Mouse (Mus musculus) c-Kit-positive CD71-positive TER-119-negative erythroid progenitor cells, embryonic 14.5 days (primary cell): ENCODE measurements around the gene Zic2.
"Not testable (repeated sequence)": the region's sequence is repeated elsewhere in the genome, so short reads cannot be mapped to it uniquely, and the experiment has no call there.

Experiments
- DNase-seq: peaks from one replicate; pipeline ENCODE4 v3.0.0-alpha.2; 2013; ENCODE audit warnings: low read depth

Gene Zic2

DNA sequence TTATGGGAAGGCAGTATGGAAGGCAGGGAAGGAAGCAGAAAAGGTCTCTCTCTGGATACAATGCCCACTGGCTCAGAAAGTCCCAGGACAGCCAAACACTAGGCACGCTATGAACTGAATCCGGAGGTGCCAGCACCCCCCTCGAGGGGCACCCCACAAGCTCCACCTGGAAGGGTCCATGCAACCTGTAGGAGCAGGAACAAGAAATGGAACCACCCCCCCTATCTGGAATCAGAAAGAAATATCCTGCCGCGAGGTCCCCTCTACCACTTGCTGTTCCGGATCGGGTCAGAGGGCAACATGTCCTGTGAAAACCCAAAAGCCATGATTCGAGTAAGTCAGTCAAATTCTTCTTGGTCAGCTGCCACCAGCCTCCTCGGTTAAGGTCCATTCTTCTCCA is 13.3 kb upstream of the Zic2 start:
- DNase-seq, result no peak

DNA sequence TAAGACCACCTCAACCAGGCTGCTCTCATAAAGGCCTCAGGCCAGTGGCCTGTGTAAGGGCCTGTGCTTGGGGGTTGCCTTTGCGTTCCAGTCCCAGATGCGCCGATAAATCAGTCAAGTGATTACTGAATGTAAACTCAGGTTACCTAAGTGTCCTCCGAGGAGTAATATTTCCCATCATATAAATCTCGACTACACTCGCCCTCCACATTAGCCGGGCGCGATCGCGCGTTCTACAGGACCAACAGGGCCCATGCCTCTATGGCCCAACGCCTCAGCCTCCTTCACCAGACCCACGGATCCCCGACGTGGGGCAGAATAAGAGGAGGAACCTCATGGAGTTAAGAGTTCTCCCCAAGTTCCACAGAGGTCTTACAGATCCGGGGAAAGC is 12.6 kb upstream of the Zic2 start:
- DNase-seq, result no peak

DNA sequence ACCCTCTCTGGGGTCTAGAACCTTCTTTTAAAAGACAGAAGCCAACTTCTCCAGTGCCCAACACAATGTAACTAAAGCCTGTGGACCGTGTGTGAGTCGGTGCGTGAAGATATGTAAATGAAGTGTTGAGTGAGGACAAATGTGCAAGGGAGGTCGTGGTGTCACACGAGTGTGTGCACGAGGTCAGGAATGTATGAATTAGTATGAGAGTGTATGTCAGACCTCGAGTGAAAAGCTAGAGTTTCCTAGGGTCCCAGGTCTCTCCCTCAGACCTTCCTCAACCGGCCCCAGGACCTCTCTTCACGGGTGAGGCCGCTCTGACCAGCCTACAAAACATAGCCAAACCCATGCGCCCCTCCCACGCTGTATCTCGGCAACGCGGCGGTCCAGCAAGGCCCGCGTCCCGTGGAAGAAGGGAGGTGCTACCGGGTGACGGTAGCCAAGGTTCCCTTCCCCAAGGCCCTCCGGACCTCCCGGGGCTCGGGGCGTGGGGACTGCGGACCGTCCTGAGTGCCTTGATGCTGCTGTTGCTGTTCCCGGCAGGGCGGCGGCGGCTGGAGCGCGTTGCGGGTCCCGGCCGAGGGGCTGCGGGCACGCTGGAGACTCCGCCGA is 12.0 kb upstream of the Zic2 start:
- no peak for DNase-seq

DNA sequence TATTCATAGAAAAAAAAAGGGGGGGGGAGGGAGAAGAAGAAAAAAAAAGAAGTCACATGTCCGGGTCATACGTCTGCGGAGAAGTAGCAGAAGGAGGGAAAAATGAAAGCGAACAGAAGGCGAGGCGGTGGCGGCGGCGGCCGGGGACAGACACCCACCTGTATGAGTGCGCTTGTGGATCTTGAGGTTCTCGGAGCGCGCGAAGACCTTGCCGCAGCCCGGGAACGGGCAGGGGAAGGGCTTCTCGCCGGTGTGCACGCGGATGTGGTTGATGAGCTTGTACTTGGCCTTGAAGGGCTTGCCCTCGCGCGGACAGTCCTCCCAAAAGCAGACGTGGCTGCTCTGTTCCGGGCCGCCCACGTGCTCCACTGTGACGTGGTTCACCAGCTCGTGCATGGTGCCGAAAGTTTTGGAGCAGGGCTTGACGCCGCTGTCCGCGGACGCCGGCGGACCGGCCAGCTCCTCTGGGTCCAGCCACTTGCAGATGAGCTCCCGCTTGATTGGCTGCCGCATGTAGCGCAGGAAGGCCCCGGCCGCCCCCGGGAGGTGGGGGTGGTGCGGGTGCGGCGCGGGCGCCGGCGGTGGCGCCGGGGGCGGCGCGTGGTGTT is 11.4 kb upstream of the Zic2 start:
- DNase-seq, result not testable (repeated sequence)

DNA sequence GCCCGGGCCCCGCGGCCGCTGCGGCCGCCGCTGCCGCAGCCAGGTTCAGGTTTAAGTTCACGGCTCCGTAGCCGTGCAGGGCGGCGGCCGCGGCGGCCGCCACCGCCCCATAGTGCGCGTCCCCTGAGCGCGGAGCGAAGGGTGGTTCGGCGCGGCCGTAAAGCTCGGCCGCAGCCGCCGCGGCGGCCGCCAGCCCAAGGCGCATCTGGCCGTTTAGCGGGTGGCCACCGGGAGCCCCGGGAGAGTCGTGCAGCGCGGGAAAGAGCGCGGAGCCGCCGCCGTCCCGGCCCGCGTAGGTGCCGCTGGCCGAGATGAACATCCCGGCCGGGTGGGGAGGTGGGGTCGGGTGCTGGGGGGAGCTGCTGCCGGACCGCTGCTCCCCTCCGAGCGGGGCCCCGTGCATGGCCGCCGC is 10.9 kb upstream of the Zic2 start:
- DNase-seq, result no peak

DNA sequence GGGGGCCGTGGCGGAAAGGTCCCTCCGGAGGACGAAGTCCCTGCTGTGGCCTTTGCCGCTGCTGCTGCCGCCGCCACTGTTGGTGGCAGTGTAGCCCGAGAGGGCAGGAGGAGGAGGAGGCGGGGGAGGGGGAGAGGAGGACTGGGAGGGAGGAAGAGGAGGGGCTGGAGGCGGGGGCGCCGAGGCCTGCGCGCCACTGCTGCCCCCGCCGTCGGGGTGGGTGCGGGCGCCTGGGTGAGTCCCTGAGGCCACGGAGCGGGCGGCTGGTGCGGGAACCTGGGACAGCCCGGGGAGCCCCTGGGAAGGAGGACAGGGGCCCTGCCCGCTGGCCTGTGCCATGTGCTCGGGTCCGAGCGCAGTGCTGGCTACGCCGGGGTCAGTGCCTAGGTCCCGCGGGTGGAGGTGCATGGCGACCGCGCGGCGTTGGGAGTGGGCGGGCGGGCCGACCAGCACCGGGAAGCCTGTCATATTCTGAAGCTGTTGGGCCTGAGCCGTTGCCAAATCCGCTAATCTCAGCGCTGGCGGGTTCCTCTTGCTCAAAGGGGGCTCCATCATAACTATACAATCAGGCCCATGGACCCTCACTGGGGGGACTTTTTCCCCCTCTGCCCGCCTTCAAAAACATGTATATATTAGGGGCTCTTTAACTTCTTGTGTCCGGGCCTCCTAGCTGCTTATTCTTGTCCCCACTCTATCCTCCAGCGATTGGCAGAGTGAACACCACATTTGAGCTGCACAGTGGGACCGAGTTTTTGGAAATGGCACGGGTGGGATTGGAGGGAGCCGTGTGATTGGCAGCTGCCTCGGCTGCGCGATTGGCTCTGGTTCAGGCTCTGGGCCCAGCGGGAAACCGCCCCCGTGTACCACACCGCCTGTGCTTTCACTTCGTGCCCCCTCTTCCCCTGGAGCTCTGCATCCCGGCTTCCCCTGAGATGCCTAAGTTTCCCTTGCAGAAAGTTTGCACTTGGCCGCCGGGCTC is 10.2 kb upstream of the Zic2 start, which contains the start of gene Zic5:
Gene Zic5, minus strand, starts transcription at position 915 of the 979 bp plus-strand sequence.
- no peak for DNase-seq

DNA sequence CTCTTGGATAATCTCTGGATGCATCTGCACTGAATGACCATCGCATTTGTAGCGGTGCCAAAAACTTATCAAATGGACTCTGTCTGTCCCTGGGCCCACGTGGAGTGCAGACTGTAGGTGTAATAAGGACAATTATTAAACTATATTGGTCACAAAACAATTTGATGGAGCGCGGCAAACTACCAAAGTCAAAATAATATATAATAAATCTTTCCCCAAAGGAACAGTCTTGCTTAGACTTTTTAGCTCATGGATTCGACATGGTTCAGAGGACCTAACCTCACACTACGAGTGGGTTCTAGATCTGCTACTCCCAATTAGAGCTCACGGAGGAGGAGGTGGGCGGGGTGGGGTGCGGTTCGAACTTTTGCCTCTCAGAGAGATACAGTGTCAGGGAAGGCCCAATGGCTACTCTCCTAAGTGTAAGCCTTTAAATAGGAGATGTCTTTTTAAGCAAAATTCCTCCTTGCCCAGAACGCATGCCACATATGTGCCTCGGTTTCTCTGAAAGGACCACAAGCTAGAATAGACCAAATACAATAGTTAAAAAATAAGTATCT is 9.2 kb upstream of the Zic2 start:
- DNase-seq, result no peak

DNA sequence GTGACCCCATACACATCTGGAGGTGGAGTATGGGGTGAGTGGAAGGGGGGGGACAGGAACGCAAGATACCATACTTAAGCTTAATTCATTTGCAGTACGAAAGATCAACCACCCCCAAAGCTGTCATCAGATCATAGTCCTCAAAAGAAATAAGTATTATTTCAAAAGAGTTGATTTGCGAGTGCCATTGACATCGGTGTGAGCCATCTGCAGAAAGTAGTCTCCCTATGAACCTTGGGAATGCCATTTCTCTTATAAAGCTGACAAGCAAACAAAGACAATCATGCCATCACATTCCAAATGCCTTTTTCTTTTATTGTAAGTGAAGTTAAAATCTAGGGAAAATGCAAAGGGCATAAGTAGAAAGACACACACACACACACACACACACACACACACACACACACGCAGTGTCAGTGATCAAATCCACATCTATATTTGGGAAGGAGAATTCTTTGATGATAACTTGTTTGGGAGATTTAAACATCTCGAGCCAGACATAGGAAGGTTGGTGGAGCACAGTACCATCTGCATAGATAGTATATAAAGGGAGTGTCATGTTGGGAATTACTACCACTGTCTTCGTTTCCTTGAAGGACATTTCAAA is 8.4 kb upstream of the Zic2 start:
- no peak for DNase-seq

DNA sequence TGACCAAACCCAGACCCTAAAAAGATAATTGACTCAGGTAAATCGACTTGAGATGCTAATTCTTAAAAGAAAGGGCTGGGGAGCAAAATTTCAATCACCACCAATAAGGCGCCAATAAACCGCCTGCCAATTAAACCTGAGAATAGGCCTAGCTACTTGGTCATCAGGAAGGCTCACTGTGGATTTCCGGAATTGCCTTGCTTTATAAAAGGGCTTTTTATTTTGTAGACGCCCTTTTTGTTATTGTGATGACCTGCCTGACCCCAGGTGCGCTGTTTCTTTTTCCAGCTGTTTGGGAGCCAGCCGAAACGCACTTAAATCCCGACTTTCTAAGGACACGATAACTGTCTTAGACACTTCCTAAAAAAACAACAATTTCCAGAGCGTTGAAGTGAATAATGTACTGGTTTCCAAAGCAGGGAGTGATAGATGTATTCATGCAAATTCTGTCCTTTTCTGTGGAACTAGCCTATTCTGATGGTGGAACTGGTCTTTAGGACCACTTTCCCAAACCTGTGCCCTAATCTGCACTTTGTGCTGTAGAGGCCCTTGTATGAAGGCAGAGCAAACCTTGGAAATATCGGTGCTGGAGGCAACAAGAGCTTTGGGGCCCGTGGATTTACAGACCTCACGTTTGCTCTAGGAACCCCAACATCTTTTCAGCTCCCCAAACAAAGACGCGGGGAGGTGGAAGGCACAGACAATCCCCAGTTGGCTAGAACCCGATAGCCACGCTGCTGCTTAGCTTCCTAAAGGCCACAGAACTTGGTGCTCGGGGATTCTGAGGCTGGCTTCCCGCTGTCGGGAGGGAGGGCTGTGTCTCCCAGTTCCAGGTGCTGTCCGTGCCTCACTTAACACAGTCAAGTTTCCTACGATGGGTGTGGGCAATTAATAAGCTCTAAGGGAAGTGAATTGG is 7.1 kb upstream of the Zic2 start:
- DNase-seq, result no peak

DNA sequence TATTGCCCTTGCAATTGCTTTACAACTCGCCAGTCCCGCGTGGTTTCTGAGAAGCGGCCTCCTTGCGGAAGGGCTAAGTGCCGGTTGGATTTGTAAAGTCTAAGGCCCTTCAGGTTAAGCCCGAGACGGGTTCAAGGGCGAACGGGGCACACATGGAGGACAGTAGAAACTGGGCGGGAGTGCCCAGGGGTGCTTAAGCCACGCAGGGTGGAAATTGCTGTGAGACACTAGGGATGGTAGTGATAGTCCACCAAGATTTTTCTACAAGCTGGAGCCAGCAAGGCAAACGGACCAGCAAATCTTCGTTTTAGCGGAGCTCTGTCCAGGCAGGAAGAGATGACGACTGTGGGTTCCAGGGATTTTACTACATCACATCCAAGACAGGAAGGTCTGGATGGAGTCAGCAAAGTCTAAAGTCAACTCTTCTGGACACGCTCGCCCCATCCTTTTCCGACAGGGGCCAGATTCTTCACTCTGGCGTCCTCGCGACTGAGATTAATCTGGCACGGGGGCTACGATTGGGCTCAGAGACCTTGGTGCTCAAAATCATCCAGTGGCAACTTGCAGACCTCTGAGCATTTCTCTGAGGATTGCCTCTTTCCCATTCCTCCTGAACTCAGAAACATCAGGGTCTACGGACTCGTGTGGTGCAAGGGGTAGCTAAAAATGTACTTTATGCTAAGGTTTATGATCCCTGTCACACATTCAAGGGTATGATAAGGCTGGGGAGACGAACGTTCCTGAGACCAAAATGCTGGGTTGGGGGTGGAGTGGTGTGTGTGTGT is 6.1 kb upstream of the Zic2 start:
- no peak for DNase-seq

DNA sequence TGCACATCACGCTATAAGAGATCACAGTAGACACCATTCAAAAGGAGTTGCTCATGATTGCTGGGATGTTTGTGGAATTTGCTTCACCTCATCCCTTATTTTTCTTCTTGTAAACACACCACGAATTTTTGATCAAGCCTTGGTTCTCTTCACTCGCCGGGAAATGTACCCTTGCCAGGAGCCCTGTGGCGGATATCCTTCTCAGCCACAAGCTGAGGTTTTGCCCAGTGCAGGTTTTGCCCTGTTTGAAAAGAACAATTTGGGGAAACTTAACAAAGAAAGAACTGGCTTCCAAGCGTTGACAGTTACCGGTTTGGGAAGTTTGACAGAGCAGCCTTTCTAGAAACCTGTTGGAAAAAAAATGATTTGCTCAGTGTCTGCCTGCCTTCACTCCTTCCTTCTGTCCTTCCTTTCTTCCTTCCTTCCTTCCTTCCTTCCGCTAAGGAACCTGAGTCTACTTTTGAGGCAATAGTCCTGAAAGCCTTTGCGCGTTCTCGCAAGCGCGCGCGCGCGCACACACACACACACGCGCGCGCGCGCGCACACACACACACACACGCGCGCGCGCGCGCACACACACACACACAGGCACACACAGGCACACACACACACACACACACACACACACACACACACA is 3.7 kb upstream of the Zic2 start:
- DNase-seq, result no peak

DNA sequence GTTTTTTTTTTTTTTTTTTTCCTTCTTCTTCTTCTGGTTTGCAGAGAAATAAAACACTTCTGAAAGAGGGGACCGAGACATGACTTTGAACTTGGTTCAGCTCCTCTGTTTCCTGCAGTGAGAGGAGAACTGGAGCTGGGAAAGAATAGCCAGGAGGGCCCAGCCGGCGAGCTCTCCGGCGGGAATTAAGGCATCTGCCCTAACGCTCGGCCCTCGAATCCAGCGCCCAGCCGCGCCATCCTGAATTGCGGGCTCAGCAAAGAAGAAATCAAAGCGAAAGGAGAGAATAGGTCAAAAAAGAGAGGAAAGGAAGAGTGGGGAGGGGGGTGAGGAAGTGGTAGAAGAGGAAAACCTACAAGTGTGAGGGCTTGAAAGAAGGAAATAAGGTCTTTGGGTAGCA is 3.1 kb upstream of the Zic2 start:
- no peak for DNase-seq

DNA sequence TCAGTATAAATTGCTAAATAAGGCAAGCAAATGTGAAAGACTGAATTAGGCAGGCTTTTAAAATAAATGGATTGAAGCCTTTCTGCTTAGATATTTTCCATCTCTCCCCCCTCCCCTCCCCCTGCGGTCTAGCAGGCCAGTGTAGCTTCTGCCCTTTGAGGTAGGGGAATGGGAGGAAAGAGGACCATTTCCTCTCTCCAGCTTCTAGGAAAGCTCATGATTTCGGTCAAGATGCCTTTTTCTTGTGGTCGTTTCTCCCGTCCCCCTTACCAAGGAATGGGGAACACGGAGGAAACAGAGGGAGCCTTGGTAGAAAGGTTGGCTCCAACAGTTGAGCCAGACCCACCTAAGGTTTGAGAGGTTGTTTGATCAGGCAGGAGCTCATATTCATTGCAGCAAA is 2.6 kb upstream of the Zic2 start:
- DNase-seq, result no peak

DNA sequence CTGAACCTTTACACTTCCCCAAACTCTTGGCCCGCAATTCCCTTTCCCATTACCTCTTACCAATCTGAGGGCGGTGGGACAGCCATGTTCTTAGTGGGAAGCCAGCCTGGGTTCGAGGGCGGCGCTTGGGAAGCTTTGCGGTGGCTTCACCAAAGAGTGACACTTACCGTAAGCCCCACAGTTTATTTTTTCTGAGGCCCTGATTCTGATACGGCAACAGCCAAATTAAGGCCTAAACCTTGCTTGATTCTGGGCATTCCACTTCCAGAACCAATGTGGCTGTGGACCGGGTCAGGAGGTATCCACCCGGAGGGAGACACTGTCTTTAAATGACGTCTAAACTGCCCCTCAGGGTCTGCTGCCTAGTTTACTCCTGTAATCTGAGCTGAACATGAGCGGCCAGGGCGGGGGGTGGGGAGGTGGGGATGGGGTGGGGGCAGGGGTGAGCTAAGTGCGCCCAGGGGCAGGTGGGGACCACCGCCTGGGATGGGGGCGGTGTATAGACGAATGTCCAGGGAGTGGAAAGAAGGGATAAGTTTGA is 2.0 kb upstream of the Zic2 start:
- no peak for DNase-seq

DNA sequence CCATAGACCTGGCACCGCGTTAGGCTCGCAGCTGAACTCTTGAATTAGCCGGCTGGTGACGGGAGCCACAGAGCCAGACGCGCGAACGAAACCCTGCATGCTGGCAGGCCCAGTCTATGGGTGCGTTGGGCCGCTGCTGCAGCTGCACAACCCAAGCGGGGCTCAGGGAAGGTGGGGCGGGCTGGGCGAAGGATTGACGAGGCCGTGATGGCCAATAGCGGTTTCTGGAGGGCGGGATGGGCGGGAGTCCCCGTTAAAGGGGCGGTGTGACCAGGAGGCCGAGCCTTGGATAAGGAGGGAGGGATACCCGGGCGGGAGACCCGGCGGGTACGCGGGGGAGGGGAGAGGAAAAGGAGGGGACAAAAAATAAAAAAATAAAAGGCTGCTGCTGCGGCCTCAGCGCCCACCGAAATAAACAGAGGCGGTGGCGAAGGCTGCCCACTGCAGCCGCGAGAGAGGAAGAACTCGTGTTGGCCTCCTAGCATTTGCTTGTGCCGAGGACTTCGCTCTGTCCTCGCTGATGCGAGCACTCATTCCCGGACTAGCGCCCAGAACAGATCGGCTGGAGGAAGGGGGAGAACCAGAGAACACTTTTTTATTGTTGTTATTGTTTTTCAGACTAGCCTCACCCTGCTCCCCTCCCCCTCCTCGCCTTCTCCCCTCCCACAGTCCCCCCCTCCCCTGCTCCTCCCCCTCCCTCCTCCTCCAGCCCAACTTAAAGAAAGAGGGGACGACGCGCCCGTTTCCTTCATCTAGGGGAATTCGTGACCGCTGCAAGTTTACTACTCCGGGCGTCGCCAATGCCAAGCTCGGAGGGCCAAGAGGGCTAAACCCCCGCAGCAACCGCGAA is 969 bp upstream of the Zic2 start:
- no peak for DNase-seq

DNA sequence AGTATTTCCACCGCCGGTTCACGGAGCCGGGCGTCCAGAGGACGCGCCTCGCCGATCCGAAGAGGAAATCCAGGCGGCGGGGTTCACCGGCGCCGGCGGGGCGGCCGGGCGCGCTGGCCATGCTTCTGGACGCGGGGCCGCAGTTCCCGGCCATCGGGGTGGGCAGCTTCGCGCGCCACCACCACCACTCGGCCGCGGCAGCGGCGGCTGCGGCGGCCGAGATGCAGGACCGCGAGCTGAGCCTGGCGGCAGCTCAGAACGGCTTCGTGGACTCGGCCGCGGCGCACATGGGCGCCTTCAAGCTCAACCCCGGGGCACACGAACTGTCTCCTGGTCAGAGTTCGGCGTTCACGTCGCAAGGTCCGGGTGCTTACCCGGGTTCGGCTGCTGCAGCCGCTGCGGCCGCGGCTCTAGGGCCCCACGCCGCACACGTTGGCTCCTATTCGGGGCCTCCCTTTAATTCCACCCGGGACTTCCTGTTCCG is 364 bp downstream of the Zic2 start:
- no peak for DNase-seq

DNA sequence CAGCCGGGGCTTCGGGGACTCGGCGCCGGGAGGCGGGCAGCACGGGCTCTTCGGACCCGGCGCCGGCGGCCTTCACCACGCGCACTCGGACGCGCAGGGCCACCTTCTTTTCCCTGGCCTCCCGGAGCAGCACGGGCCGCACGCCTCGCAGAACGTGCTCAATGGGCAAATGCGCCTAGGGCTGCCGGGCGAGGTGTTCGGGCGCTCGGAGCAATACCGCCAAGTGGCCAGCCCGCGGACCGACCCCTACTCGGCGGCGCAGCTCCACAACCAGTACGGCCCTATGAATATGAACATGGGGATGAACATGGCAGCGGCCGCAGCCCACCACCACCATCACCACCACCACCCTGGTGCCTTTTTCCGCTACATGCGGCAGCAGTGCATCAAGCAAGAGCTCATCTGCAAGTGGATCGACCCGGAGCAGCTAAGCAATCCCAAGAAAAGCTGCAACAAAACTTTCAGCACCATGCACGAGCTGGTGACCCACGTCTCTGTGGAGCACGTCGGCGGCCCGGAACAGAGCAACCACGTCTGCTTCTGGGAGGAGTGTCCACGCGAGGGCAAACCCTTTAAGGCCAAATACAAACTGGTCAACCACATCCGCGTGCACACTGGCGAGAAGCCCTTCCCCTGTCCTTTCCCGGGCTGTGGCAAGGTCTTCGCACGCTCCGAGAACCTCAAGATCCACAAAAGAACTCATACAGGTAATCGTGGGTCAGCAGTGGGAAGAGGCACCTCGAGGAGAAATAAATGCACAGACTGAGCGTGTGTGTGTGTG is 996 bp downstream of the Zic2 start:
- no peak for DNase-seq

DNA sequence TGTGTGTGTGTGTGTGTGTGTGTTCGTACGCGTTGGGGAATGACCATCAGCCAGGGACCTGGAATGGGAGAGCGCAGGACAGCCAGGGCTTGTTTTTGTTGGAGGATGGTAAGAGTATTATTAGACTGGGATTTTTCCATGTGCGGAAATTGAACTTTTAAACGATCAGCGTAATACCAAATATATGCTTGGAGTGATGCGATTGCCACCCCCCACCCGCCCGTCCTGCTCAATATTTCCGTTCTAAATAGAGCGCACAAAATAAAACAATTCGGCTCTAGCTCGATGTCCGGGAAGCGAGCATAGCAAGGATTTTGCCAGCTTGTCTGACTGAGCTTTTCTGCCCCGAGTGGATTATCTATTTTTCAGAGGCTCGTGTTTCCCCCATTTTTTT is 1.6 kb downstream of the Zic2 start:
- DNase-seq, result no peak
